Mouse (Mus musculus) layer of hippocampus, postnatal 36 days (tissue): ENCODE measurements around the gene Naip1. TPM values are rescaled to one million over a fixed set of nuclear protein-coding genes. Genes with fewer than 3 reads are reported as not detected.
"Not testable (repeated sequence)": the region's sequence is repeated elsewhere in the genome, so short reads cannot be mapped to it uniquely, and the experiment has no call there.

ENCODE experiments used
- DNase-seq, 2 experiments: peaks; one replicate each; pipeline ENCODE4 v3.0.0; 2022
- total RNA-seq, 2 experiments: library from RNA; stranded (reverse); gene quantifications; 2 replicates each; pipeline ENCODE4 v1.2.3; 2021

Naip1 gene
- under 1 TPM; 0.12 to 0.13 TPM for total RNA-seq

GRCm38 (mm10) chr13:100452415-100453127 is at the start of gene Naip1:
TSS of gene Naip1 (minus strand) at chr13:100452869.
- not testable (repeated sequence) for DNase-seq

GRCm38 (mm10) chr13:100499625-100500024 is 47.0 kb upstream of the Naip1 start:
- not testable (repeated sequence) for DNase-seq

- DNase-seq: no peak
Measured at GRCm38 (mm10) chr13:100495337-100495736, 42.7 kb upstream of the Naip1 start.

GRCm38 (mm10) chr13:100494370-100494769 is 41.7 kb upstream of the Naip1 start:
- DNase-seq: not testable (repeated sequence)

- DNase-seq: no peak
Measured at GRCm38 (mm10) chr13:100493313-100493712, 40.6 kb upstream of the Naip1 start.

GRCm38 (mm10) chr13:100492061-100492787 is 39.6 kb upstream of the Naip1 start, which contains the start of gene Gtf2h2:
TSS of gene Gtf2h2 (minus strand) at chr13:100492579.
- peak; percentile 86 to 88 for DNase-seq

GRCm38 (mm10) chr13:100491623-100492022 is 39.0 kb upstream of the Naip1 start:
- DNase-seq: no peak

GRCm38 (mm10) chr13:100490424-100490823 is 37.8 kb upstream of the Naip1 start:
- DNase-seq: no peak

GRCm38 (mm10) chr13:100483610-100484009 is 30.9 kb upstream of the Naip1 start:
- DNase-seq: no peak

GRCm38 (mm10) chr13:100463527-100464222 is 11.0 kb upstream of the Naip1 start:
- no peak for DNase-seq

- DNase-seq: no peak
Measured at GRCm38 (mm10) chr13:100461336-100461735, 8.7 kb upstream of the Naip1 start.

GRCm38 (mm10) chr13:100449495-100449894 is 3.2 kb downstream of the Naip1 start:
- no peak for DNase-seq

- no peak for DNase-seq
Measured at GRCm38 (mm10) chr13:100440116-100440515, 12.6 kb downstream of the Naip1 start.

- no peak for DNase-seq
Measured at GRCm38 (mm10) chr13:100438701-100439100, 14.0 kb downstream of the Naip1 start.

GRCm38 (mm10) chr13:100437322-100437825 is 15.3 kb downstream of the Naip1 start:
- no peak for DNase-seq

GRCm38 (mm10) chr13:100436556-100437163 is 16.0 kb downstream of the Naip1 start:
- DNase-seq: not testable (repeated sequence)

GRCm38 (mm10) chr13:100419958-100420357 is 32.7 kb downstream of the Naip1 start:
- DNase-seq: not testable (repeated sequence)

GRCm38 (mm10) chr13:100414428-100414827 is 38.2 kb downstream of the Naip1 start:
- no peak for DNase-seq

- DNase-seq: no peak
Measured at GRCm38 (mm10) chr13:100409825-100410224, 42.8 kb downstream of the Naip1 start.

- no peak for DNase-seq
Measured at GRCm38 (mm10) chr13:100409181-100409580, 43.5 kb downstream of the Naip1 start.

- no peak for DNase-seq
Measured at GRCm38 (mm10) chr13:100408242-100408641, 44.4 kb downstream of the Naip1 start.

GRCm38 (mm10) chr13:100402930-100403637 is 49.6 kb downstream of the Naip1 start:
- DNase-seq: not testable (repeated sequence)
